Mouse (Mus musculus): ENCODE results near the gene Prph. TPM values are rescaled to one million over a fixed set of nuclear protein-coding genes. Genes with fewer than 3 reads are reported as not detected.

The Prph gene
- polyA plus RNA-seq (2011; ENCODE audit: insufficient read length, low read depth, missing spikeins) = 0.60 TPM in 1 of 2 replicates, not detected in the other

DNA sequence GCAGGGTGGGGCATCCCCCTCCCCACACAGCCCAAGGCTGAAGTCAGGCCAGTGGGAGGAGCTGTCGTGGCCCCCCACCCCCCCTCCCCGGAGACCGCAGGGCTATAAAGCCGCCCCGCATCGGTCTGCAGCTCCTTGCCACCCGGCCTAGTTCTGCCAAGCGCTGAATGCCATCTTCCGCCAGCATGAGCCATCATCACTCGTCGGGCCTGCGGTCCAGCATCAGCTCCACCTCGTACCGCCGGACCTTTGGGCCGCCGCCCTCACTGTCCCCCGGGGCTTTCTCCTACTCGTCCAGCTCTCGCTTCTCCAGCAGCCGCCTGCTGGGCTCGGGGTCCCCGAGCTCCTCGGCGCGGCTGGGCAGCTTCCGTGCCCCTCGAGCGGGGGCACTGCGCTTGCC, at the start of gene Prph:
TSS of gene Prph (plus strand) at position 135 of the 400 bp plus-strand sequence.
- TF ChIP-seq CTCF (IDR thresholded peaks at IDR 0.05; ENCODE audit: borderline replicate concordance, insufficient read depth, low read length) (no peak), POLR2A (IDR thresholded peaks at IDR 0.05; ENCODE audit: low read depth, low read length) (no peak)
- 0 out of 2 replicates have a peak within 1 kb of the TSS, but pooled peaks have one; percentile 4 for H3K4me3 ChIP-seq (ENCODE audit: insufficient read depth, low read length)
- H3K27ac ChIP-seq (ENCODE audit: insufficient read depth, low read length) = no peak within 1 kb of the TSS
- H3K4me1 ChIP-seq (ENCODE audit: control insufficient read depth, insufficient read depth, low read length) = no peaks in the 10 kb centered on the region

DNA sequence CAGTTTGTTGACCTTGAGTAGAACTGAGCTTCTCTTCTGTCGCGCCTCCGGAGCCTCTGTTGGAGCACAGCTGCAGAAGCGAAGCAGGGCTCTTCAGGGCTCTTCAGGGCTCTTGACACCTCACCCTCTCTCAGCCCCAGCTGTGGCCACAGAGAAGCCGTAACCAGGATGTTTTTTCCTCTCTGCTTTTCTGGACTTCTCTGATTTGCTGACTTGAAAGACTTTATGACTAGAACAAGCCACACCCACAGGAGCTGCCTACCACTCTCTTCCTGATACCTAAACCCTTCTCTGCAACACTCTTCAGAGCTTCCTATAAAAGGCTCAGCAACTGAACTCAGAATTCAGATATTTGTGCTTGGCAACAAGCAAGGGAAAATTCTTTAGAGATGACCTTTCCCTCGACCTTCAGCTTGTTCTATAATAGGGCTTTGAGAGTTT, 46.2 kb upstream of the Prph start:
- H3K27ac ChIP-seq (ENCODE audit: insufficient read depth, low read length) = no peak overlapping the region
- no peak for TF ChIP-seq CTCF (IDR thresholded peaks at IDR 0.05; ENCODE audit: borderline replicate concordance, insufficient read depth, low read length)
- no peak for TF ChIP-seq POLR2A (IDR thresholded peaks at IDR 0.05; ENCODE audit: low read depth, low read length)

DNA sequence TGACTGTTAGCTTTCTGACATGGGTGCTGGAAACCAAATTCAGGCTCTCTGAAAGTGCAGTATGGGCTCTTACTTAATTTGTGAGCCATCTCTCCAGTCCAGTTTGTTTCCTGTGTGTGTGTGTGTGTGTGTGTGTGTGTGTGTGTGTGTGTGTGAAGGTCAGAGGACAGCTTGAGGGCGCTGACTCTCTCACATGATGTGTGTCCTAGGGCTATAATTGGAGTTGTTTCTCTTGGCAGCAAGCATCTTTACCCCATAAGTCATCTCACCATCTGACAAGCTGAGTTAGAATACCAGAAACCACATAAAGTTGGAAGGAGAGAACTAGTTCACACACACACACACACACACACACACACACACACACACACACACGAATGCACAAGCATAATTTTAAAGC, 44.1 kb upstream of the Prph start:
- TF ChIP-seq CTCF (IDR thresholded peaks at IDR 0.05; ENCODE audit: borderline replicate concordance, insufficient read depth, low read length) (no peak), POLR2A (IDR thresholded peaks at IDR 0.05; ENCODE audit: low read depth, low read length) (no peak)
- Histone ChIP-seq H3K27ac (ENCODE audit: insufficient read depth, low read length) (no peak overlapping the region), H3K4me3 (ENCODE audit: insufficient read depth, low read length) (no peak overlapping the region), H3K4me1 (ENCODE audit: control insufficient read depth, insufficient read depth, low read length) (0 out of 2 replicates have a peak, but pooled peaks cover 3% of the 10 kb centered on the region)

More for the DNA sequence above, 46.2 kb upstream of the Prph start:
- no peak overlapping the region for H3K4me3 ChIP-seq (ENCODE audit: insufficient read depth, low read length)
- 0 out of 2 replicates have a peak, but pooled peaks cover 3% of the 10 kb centered on the region for H3K4me1 ChIP-seq (ENCODE audit: control insufficient read depth, insufficient read depth, low read length)

DNA sequence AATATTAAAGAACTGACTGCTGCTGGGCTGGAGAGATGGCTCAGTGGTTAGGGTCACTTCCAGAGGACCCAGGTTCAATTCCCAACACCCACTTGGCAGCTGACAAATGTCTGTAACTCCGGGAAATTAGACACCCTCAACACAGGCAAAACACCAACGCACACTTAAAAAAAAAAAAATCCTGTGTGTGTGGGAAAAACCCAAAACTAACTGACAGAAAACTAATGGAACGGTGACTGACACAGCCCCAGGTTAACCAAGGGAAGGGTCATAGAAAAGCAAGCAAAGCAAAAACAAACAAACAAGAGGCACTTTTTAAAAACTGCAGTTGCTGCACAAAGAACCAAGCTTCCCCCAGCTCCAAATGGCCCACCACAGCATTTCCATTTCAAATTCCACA, 43.0 kb upstream of the Prph start:
- no peak overlapping the region for H3K4me3 ChIP-seq (ENCODE audit: insufficient read depth, low read length)
- 0 out of 2 replicates have a peak, but pooled peaks cover 3% of the 10 kb centered on the region for H3K4me1 ChIP-seq (ENCODE audit: control insufficient read depth, insufficient read depth, low read length)
- H3K27ac ChIP-seq (ENCODE audit: insufficient read depth, low read length) = no peak overlapping the region
- TF ChIP-seq CTCF (IDR thresholded peaks at IDR 0.05; ENCODE audit: borderline replicate concordance, insufficient read depth, low read length) (no peak), POLR2A (IDR thresholded peaks at IDR 0.05; ENCODE audit: low read depth, low read length) (no peak)

DNA sequence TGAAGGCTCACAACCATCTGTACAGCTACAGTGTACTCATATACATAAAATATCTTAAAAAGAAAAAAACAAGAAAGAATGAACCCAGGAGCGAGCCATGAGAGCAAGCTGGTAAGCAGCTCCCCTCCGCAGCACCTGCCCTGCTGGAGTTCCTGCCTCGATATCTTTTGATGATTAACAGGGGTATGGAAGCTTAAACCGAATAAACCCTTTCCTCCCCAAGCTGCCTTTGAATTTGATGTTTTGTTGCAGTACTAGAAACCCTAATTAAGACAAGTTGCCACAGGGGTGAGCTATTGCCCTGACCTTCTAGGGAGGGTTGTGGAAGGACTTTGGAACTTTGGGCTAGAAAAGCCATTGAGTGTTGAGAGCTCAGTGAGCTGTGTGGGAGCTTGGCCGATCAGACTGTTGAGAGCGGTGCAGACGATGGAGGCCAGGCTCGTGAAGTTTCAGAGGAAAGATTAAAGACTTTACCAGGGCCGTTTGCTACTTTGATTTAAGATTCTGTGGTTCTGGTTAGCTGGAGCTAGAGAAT, 40.4 kb upstream of the Prph start:
- no peaks in the 10 kb centered on the region; the same call in 1 of the 2 replicates for H3K4me1 ChIP-seq (ENCODE audit: control insufficient read depth, insufficient read depth, low read length)
- no peak overlapping the region for H3K4me3 ChIP-seq (ENCODE audit: insufficient read depth, low read length)
- TF ChIP-seq POLR2A (IDR thresholded peaks at IDR 0.05; ENCODE audit: low read depth, low read length) = no peak
- TF ChIP-seq CTCF (IDR thresholded peaks at IDR 0.05; ENCODE audit: borderline replicate concordance, insufficient read depth, low read length) = no peak
- H3K27ac ChIP-seq (ENCODE audit: insufficient read depth, low read length) = no peak overlapping the region

DNA sequence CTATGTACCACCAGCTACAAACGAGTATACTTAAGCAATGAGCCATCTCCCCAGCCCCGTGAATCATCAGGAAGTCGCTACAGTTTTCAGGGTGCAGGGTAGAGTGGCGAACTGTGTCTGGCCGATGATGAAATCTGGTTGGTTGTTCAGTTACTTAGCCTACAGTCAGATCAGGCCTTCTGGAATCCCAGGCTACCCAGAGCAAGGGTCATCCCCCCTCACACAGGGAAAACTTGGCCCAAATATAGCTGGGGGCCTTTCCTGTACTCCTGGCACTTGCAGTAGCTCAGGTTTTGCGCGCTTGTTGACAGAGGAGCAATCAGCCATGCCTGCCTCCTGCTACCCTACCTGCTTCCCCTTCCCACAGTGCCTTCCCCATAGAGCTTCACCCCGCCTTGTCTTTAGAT, 37.6 kb upstream of the Prph start:
- Histone ChIP-seq H3K27ac (ENCODE audit: insufficient read depth, low read length) (peak overlapping the region; percentile 34), H3K4me1 (ENCODE audit: control insufficient read depth, insufficient read depth, low read length) (no peaks in the 10 kb centered on the region; the same call in 1 of the 2 replicates), H3K4me3 (ENCODE audit: insufficient read depth, low read length) (no peak overlapping the region)
- no peak for TF ChIP-seq CTCF (IDR thresholded peaks at IDR 0.05; ENCODE audit: borderline replicate concordance, insufficient read depth, low read length)
- TF ChIP-seq POLR2A (IDR thresholded peaks at IDR 0.05; ENCODE audit: low read depth, low read length) = no peak

DNA sequence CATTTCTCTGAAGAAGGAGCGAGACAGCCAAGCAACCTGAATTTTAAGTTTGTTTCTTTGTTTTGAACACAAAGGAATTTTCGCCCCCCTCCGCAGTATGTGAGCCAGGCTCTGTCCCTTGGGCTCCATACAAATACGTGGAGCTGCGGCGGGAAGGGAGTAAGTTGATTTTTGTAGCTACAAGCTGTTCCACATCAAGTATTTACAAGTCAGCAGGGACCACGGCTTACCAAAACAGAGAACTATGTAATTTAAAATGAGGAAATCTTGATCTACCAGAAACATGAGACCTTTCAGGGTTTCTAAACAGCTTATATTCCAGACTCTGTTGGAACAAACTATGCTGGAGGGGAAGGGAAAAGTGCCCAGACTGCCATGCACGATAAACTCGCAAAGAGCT, 37.0 kb upstream of the Prph start:
- Histone ChIP-seq H3K4me3 (ENCODE audit: insufficient read depth, low read length) (no peak overlapping the region), H3K27ac (ENCODE audit: insufficient read depth, low read length) (peak overlapping the region; percentile 34; the same call in 1 of the 2 replicates), H3K4me1 (ENCODE audit: control insufficient read depth, insufficient read depth, low read length) (no peaks in the 10 kb centered on the region; the same call in 1 of the 2 replicates)
- TF ChIP-seq CTCF (IDR thresholded peaks at IDR 0.05; ENCODE audit: borderline replicate concordance, insufficient read depth, low read length) = no peak
- TF ChIP-seq POLR2A (IDR thresholded peaks at IDR 0.05; ENCODE audit: low read depth, low read length) = no peak

DNA sequence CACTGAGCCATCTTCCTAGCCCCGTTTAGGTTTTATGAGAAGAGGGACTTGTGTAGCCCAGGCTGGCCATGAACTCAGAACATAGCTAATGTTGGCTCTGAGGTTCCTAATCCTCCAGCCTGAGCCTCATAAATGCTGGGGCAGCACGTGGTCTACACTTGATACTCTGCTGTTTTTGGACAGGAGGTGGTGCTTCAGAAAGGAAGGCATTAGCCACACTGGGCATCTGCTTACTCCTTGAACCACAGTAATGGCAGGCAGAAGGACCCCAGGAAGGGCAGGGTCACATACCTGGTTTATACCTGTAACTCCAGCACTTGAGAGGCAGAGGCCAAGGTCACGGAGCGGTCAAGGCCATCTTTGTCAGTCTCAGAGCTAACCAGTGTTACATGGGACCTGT, 36.3 kb upstream of the Prph start:
- no peak for TF ChIP-seq CTCF (IDR thresholded peaks at IDR 0.05; ENCODE audit: borderline replicate concordance, insufficient read depth, low read length)
- no peak for TF ChIP-seq POLR2A (IDR thresholded peaks at IDR 0.05; ENCODE audit: low read depth, low read length)
- no peak overlapping the region for H3K27ac ChIP-seq (ENCODE audit: insufficient read depth, low read length)
- H3K4me3 ChIP-seq (ENCODE audit: insufficient read depth, low read length) = no peak overlapping the region
- H3K4me1 ChIP-seq (ENCODE audit: control insufficient read depth, insufficient read depth, low read length) = no peaks in the 10 kb centered on the region; the same call in 1 of the 2 replicates

DNA sequence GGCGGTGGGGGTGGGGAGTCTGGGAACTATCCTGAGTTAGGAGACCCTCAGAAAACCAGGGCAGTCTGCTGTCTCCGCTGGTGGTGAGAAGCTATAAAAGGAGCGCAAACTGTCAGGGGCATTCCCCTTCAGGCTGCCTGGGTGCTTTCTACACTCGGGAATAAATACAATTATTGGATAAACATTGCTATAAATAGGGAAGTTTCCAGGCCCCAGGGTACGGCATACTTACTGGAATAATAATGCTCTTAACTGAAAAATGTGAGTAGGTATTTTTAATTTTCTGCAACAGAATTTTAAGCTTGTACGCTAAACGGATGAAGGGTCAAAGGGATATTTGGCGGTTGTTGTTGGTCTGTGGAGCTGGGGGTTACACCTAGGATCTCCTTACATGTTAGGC, 35.5 kb upstream of the Prph start:
- Histone ChIP-seq H3K4me1 (ENCODE audit: control insufficient read depth, insufficient read depth, low read length) (no peaks in the 10 kb centered on the region; the same call in 1 of the 2 replicates), H3K27ac (ENCODE audit: insufficient read depth, low read length) (no peak overlapping the region; the same call in 1 of the 2 replicates), H3K4me3 (ENCODE audit: insufficient read depth, low read length) (no peak overlapping the region)
- TF ChIP-seq CTCF (IDR thresholded peaks at IDR 0.05; ENCODE audit: borderline replicate concordance, insufficient read depth, low read length) (no peak), POLR2A (IDR thresholded peaks at IDR 0.05; ENCODE audit: low read depth, low read length) (no peak)

DNA sequence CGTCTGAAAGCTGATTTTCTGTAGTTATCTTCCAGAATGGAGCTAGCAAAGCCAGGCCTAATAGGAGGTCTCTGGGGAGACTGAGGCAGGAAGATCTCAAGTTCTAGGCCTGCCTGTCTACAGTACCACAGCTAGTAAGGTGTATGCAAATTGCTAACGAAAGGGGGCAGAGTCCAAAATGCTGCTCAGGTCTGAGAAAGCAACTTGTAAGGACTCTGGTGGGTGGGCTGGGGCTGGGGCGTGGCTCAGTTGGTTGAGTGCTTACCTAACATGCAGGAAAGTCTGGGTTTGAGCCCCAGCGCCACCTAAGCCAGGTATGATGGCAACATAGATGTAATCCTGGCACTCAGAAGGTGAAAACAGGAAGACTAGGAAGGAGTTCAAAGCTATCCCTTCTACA, 34.8 kb upstream of the Prph start:
- no peak overlapping the region for H3K27ac ChIP-seq (ENCODE audit: insufficient read depth, low read length)
- TF ChIP-seq CTCF (IDR thresholded peaks at IDR 0.05; ENCODE audit: borderline replicate concordance, insufficient read depth, low read length) (no peak), POLR2A (IDR thresholded peaks at IDR 0.05; ENCODE audit: low read depth, low read length) (no peak)
- H3K4me3 ChIP-seq (ENCODE audit: insufficient read depth, low read length) = no peak overlapping the region
- H3K4me1 ChIP-seq (ENCODE audit: control insufficient read depth, insufficient read depth, low read length) = no peaks in the 10 kb centered on the region; the same call in 1 of the 2 replicates

All from embryonic fibroblast, embryonic 13.5 days (primary cell).